Comparison of ENCODE assay signal across 29 mouse cellular contexts in genomic region chr4:132655290-132655689, GRCm38 (mm10). TPM values are rescaled to one million over a fixed set of nuclear protein-coding genes. Genes with fewer than 3 reads are reported as not detected.
DNase-seq lines count a peak whose midpoint lies in the region; ATAC-seq lines count a peak whose summit lies in the region.
"Had no signal": no experiment of that assay in that cellular context is flagged by ENCODE, and none has a peak within 500 bp of the region (broad histone marks: within the 10 kb centered on the region; RNA-seq: fewer than 3 reads in every experiment).

No protein-coding gene starts in this region.

- no peak for DNase-seq in embryonic facial prominence, embryonic 10.5 days (ENCODE audit: low spot score)
- DNase-seq in lung, postnatal 36 days: peak; percentile 16
- no peak for DNase-seq in lung, postnatal 14 days
- DNase-seq in T-cell, adult 2 months (ENCODE audit: low spot score): peak; percentile 49
- no peak for DNase-seq in MN1 (ENCODE audit: low spot score)
- no peak for DNase-seq in embryo, embryonic 9.5 days (ENCODE audit: extremely low spot score)
- DNase-seq: cerebellum, adult 2 months; cerebellum, postnatal 14 days; gastrocnemius, postnatal 14 days; heart, postnatal 36 days; kidney, adult 18-20 months; kidney, postnatal 36 days; layer of hippocampus, postnatal 36 days; left cerebral cortex, postnatal 4 days; lung, adult 2 months; lung, postnatal 10 days; right cerebral cortex, adult 18-20 months; thymus, adult 2 months; thymus, postnatal 4 days had no signal

- no peak overlapping the region for H3K4me2 ChIP-seq in embryonic facial prominence, embryonic 13.5 days
- H3K4me2 ChIP-seq: hindbrain, embryonic 12.5 days; kidney, embryonic 15.5 days; midbrain, embryonic 15.5 days; neural tube, embryonic 12.5 days had no signal

- 0 out of 2 replicates have a peak overlapping the region, but pooled peaks have one; percentile 21 for H3K9ac ChIP-seq in embryonic facial prominence, embryonic 13.5 days
- H3K9ac ChIP-seq: hindbrain, embryonic 12.5 days; kidney, embryonic 15.5 days; liver, embryonic 14.5 days; midbrain, embryonic 15.5 days; neural tube, embryonic 12.5 days had no signal

- peaks cover 17% of the 10 kb centered on the region for H3K36me3 ChIP-seq in embryonic facial prominence, embryonic 13.5 days
- H3K36me3 ChIP-seq in embryonic facial prominence, embryonic 10.5 days (replicated peaks): peaks cover 33% of the 10 kb centered on the region
- H3K36me3 ChIP-seq: midbrain, embryonic 15.5 days had no signal

- WGBS in embryonic facial prominence, embryonic 13.5 days: 69% methylated on average over 5 of the region's 5 CpGs
- WGBS in embryonic facial prominence, embryonic 10.5 days: 83% methylated on average over 5 of the region's 5 CpGs

- H3K4me3 ChIP-seq in embryonic facial prominence, embryonic 13.5 days: no peak overlapping the region
- no peak overlapping the region for H3K4me3 ChIP-seq in embryonic facial prominence, embryonic 10.5 days
- H3K4me3 ChIP-seq: heart, embryonic 10.5 days; hindbrain, embryonic 12.5 days; kidney, embryonic 15.5 days; midbrain, embryonic 10.5 days; midbrain, embryonic 15.5 days; neural tube, embryonic 12.5 days had no signal

- no peak for ATAC-seq in embryonic facial prominence, embryonic 13.5 days (ENCODE audit: insufficient number of reproducible peaks, insufficient read depth, low FRiP score, low TSS enrichment, low read depth)
- ATAC-seq: forebrain, embryonic 14.5 days; hindbrain, postnatal 0 days; midbrain, embryonic 15.5 days had no signal

- no peak overlapping the region for H3K27ac ChIP-seq in embryonic facial prominence, embryonic 13.5 days
- no peak overlapping the region for H3K27ac ChIP-seq in embryonic facial prominence, embryonic 10.5 days (replicated peaks)
- H3K27ac ChIP-seq: heart, embryonic 10.5 days; hindbrain, embryonic 12.5 days; hindbrain, postnatal 0 days; kidney, embryonic 15.5 days; liver, embryonic 14.5 days; midbrain, embryonic 10.5 days; midbrain, embryonic 15.5 days; neural tube, embryonic 12.5 days had no signal

- H3K9me3 ChIP-seq in embryonic facial prominence, embryonic 13.5 days: no peaks in the 10 kb centered on the region
- H3K9me3 ChIP-seq in embryonic facial prominence, embryonic 10.5 days: no peaks in the 10 kb centered on the region
- H3K9me3 ChIP-seq: heart, embryonic 10.5 days; hindbrain, embryonic 12.5 days; kidney, embryonic 15.5 days; midbrain, embryonic 10.5 days; midbrain, embryonic 15.5 days; neural tube, embryonic 12.5 days had no signal

- H3K27me3 ChIP-seq in embryonic facial prominence, embryonic 13.5 days: no peaks in the 10 kb centered on the region
- no peaks in the 10 kb centered on the region for H3K27me3 ChIP-seq in embryonic facial prominence, embryonic 10.5 days (replicated peaks; ENCODE audit: low read depth, poor library complexity, severe bottlenecking)
- H3K27me3 ChIP-seq: hindbrain, embryonic 12.5 days; kidney, embryonic 15.5 days; midbrain, embryonic 15.5 days; neural tube, embryonic 12.5 days had no signal

- H3K4me1 ChIP-seq in embryonic facial prominence, embryonic 13.5 days: peaks cover 4% of the 10 kb centered on the region
- H3K4me1 ChIP-seq in embryonic facial prominence, embryonic 10.5 days: peaks cover 3% of the 10 kb centered on the region; the same call in 1 of the 2 replicates
- H3K4me1 ChIP-seq: hindbrain, embryonic 12.5 days; midbrain, embryonic 10.5 days; midbrain, embryonic 15.5 days had no signal

RNA-seq across cellular contexts. Expression of gene Eya3, which starts 16.5 kb away (rescaled TPM):
- polyA plus RNA-seq in embryonic facial prominence, embryonic 13.5 days (2015; fragmentation: Nextera tagmentation; extraction: Ambion mirVana): 32.6 and 34.2 TPM in 2 replicates
- polyA plus RNA-seq in embryonic facial prominence, embryonic 10.5 days (2016; fragmentation: Nextera tagmentation; extraction: Ambion mirVana): 36.2 and 39.9 TPM in 2 replicates

Comparison
In these comparisons a context has a peak if more than half of its experiments do, and no peak if none do; other contexts are left out.
1. DNase-seq: peak in lung, postnatal 36 days (single experiment) and T-cell, adult 2 months (single experiment); none in embryonic facial prominence, embryonic 10.5 days (single experiment), lung, postnatal 14 days (single experiment), MN1 (single experiment) and embryo, embryonic 9.5 days (single experiment).